Mouse (Mus musculus) urinary bladder, postnatal 4 days (tissue): ENCODE data around the gene Ctcf.
A peak's percentile ranks its signal among the peaks of the same experiment; 100 is the strongest.

Experiments
- DNase-seq, 2 experiments: peaks; one replicate each; pipeline ENCODE4 v3.0.0; 2021 to 2022; ENCODE audit warnings: low spot score in 2 of 2

Ctcf gene

DNA sequence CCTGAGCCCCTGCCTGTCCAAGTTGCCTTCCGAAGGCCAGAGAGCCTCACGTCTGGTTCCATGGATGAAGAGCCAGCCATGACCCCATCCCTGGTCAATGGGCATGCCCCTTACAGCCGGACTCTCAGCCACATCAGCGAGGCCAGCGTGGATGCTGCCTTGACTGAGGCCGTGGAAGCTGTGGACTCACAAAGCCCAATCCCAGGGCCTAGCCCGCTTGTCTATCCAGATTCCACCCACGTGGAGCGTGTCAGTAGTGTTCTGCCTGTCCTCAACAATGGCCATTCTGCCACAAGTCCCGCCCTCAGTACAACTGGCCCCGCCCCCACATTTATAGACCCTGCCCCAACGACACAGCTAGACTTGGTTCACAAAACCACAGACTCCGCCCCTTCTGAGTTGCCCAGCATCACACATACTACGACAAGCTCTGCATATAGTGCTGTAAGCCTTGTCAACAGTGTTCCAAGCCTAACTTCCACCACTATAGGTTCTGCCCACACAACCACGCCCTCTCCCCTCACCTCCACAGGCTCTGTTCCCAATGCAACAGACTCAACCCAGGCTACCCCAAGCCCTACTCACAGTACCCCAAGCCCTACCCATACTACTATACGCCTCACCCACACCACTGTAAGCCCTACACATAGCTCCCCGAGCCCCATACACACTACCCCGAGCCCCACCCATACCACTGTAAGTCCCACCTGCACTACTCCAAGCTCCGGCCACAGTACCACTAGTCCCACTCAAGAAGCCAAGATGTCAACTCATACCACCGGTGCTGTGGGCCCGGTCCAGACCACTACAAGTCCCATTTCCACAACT, 18.7 kb upstream of the Ctcf start:
- DNase-seq = no peak

DNA sequence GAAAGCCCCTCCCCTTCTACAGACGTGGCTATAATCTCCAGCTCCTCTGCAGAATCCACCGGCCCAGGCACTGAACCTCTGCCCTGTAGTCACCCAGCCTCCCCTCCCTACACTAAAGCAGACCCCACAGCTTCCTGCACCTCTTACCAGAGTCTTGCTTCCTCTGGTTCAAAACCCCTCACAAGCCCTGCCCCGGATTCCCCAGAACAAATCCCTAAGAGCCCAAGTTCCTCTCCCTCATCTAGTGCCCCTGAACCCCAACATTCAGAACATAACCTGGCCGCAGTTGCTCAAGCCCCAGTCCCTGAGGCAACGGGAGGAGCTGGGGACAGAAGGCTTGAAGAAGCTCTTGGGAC, 18.1 kb upstream of the Ctcf start:
- DNase-seq = no peak

DNA sequence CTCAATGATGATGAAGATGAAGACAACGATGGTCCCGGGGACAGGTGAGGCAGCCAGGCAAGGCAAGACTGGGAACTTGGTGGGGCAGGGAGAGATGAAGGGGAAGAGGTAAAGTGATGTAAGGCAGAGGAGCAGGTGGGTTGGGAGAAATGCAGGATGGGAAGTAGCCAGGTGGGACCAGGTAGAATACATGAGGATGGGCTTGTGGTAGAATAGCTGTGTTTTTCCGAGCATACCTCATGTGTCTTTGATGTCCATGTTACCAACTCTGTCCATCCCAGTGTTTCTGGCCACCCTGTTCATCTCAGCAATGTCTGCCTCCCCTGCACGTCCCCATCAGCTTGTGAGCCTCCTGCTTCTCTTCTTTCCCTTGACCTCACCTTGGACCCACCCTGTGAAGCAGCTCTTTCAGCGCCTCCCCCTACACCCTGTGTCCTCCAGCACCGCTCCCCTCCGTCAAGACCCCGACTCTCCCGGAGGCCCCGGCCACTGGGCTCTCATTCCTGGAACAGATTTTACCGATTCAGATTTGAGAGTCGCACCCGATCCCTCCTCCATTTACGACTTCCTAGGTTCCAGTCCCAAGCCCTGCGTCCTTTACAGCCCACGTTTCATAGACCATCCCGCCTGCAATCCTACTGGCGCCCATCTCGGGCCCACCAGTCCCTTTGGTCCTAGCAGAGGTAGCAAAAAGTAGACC, 17.3 kb upstream of the Ctcf start:
- DNase-seq = no peak

DNA sequence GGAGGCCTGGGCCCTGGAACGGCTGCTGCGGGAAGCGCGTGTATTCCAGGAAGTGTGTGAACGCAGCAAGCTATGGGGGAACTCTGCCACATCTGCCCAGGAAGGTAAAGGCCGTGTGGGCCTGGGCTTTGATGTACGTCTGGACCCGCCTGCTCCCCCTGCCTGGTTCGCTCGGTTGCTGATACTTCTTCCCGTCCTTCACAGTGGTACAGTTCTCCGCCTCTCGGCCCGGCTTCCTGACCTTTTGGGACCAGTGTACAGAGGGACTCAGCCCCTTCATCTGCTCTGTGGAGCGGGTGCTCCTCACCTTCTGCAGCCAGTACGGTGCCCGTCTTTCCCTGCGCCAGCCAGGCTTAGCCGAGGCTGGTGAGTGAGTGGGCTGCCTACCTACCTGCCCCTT, 16.2 kb upstream of the Ctcf start:
- no peak for DNase-seq

DNA sequence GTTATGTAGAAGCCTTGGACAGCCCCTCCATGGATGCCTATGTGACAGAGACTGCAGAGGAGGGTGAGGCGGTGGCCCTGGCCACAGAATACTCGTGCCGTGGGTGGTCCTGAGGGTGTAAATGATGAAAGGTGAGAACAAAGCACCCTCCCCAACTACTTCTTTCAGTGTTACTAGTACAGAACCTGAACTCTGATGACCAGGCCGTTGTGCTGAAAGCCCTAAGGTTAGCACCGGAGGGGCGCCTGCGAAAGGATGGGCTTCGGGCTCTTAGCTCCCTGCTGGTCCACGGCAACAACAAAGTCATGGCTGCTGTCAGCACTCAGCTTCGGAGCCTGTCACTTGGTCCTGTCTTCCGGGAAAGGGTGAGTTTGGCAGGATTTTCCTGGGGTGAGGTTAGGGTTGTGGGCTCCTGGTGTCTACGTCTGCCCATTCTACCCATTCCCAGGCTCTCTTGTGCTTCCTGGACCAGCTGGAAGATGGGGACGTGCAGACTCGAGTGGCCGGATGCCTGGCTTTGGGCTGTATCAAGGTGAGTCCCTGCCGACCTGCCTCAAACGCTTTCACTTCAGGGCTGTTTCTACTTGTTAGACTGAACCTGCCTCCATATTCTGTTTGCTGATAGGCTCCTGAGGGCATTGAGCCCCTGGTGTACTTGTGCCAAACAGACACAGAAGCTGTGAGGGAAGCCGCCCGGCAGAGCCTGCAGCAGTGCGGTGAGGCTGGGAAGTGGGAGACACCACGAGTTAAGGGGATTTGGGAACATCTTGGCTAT, 15.2 kb upstream of the Ctcf start:
- DNase-seq = no peak

DNA sequence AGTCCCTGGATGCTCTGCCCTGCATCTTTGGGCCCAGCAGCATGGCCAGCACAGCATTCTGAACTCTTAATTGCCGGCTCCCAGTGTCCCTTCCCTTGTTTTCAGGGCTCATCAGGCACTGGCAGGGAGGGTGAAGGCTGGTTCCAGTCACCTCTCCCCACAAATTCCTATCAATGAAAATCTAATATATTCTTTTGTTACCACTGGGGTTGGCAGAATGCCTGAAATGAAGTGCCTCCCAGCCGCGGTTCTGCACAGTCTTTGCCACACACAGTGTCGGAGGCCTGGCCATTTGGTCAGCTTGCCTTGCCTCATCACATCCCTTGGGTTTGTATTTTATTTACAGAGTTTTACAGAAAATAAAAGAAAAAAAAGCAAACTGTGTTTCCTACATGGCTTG, 14.5 kb upstream of the Ctcf start:
- DNase-seq = no peak

DNA sequence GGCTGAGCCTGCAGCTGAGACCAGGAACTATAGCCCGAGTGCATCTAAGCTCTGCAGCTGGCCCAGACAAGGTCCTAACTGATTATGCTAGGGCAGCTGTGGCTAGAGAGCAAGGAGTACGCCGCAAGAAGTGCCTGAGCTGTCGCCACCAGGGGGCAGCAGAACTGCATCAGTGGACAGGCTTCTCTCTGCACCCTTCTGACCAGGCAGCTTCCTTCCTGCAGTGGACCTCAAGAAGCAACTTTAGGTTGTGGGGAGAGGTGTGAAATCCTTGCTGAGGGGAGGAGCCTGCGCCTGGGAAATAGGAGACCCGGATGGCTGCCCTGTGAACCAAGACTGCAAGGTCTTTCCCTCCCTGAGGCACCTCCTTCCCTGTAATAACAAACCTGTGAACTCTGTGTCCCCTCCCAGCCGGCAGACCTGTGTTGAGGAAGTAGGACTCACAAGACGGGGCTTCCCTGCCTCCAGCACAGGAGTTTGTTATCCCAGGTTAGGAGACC, 13.9 kb upstream of the Ctcf start:
- DNase-seq = peak; percentile 87 to 95

DNA sequence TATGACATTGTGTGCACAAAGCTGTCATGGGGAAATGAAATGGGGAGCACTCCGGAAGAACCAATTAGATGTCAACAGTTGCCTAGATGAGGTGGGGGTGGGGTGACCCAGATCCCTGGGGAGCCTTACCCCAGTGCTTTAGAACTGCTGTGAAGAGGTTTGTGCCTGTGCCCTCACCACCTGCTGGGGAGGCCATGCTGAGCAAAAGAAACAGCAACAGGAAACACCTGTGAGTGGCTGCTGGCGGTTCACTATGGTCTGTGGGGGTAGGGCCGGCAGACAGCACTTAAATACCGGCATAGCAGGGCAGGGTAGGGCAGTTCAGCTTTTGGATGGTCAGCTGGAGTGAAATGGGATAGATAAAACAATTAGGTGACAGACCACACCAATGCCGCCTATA, 13.2 kb upstream of the Ctcf start:
- DNase-seq = no peak

DNA sequence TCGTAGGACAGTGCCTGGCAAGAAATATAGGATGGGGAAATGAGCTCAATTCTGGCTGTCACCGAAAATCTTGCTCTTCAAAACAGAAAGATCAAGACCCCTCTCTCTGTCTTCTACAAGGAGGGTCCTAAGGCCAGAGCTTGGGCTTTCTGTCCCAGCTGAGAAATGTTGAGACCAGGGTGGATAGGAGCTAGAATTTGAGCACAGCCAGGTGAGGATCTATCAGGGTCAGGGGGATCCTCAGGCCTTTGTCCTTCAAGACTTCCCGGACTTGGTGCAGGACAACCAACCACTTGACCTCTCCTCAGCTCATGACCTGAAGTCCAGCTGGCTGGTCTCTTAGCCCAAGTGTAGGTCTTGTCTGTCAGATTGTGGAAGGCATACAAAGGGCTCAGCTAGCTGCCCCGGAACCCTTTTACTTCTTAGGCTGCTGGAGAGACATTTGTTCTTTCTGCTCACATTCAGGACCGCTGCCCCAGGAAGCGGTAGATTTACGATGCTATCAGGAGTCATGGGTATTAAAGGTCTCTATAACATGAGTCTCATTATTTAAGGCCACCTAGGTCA, 12.6 kb upstream of the Ctcf start:
- DNase-seq = no peak

DNA sequence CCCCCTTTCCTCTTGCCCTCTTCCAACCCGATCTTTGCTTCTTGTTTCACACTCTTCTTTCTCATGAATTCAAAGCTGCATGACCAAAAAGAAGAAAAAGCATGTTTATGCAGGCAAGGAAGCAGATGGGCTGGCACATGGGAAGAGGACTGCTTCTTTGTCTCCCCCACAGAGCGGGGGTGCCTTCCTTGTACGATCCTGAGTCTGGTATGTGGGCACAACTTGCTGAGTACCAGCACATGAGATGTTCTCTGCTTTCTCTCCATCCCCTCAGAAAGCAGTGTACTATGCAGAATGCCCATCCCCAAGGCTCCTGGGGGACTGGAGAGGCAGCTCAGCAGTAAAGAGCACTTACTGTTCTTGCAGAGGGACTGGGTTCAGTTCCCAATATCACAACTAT, 12.0 kb upstream of the Ctcf start:
- no peak for DNase-seq

DNA sequence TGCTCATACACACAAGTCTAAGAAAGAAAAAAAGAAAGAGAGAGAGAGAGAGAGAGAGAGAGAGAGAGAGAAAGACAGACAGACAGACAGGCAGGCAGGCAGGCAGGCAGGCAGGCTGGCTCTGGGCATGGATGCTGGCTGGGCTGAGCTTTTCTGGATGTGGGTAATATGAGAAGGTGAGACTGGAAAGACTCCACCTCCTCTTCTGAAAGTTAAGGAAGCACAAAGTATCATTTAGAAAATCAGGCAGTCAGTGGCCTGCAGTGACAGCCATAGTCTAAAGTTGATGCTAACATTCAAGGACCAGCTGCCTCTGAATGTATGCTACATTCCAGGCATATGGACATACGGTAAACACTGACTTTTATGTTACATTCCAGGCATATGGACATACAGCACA, 11.5 kb upstream of the Ctcf start:
- DNase-seq = no peak

DNA sequence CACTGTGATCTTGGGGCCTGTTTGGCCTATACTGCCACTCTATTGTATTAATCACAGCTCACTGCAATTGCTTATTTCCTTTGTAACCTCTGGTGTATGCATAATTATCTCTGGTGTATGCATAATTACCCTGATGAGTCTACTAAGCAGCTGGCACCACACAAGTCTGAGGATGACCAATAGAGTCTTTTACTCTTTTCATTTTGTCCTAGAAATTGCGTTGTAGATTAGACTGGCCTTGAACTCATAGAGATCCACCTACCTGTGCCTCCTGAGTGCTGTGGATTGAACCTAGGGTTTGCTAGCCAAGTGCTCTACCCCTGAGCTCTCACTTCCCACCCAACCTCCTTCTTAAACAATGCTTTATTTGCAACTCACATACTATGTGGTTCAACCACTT, 10.3 kb upstream of the Ctcf start:
- no peak for DNase-seq

DNA sequence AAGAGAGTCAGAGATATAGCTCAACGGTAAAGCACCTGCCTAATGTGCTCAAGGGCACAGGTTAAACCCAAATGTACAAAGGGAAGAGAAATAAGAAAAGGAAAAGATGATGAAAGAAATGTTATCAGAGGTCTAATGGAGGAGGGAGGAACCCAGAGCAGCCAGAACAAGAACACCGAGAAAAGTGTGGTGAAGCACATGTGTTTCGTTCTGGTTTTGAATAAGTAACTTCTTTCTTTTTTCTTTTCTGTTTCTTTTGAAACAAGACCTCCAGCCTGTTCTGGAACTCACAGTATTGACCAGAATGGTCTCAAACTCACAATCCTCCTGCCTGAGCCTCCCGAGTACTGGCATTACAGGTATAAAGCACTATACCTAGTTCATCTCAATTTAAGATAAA, 7.0 kb upstream of the Ctcf start:
- no peak for DNase-seq

DNA sequence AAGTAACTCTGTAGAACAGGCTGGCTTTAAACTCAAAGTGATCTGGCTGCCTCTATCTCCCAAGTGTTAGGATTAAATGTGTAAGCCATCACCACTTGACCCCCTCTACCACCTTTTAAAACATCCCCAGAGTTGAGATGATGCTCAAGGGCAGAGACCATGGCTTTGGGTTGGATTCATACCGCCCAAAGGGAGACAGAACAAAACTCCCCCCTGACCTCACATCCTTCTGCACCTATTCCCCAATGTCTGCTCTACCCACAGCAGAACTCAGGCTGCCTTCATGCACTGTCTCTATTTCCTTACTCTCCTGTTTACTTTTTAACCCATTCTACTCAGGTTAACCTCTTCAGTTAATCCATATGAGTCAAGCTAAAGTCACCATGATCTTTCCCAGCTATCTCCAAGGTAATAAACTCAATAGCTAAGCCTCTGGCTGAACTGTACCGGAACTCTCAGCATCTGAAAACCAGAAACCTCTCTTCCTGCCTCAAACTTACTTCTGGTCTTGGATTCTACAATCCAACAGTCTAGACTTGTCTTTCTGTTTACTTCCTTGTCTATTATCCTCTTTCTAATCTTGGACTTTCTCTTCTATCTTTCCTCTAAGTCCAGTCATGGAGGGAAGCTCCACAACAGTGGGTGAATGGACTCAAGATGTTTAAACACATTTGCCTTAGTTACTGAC, 1.5 kb upstream of the Ctcf start:
- DNase-seq = no peak

DNA sequence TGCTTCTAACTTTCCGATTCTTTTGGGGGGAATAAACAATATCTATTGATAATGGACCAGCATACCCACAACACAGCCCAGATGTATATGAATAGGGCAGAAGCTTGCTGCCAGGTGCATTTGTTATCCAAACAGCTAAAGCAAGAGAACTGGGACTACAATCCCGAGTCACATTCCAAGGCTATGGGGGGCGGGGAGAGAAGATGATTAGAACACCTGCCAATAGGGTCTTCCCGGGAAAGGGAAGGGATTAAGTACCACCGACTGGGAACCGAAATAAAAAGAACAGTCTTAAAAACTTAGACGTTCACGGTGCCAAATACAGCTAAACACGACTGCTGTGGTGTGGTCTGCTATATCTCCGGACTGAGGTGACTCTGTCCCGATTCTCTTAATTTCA, 887 bp upstream of the Ctcf start:
- DNase-seq = no peak

DNA sequence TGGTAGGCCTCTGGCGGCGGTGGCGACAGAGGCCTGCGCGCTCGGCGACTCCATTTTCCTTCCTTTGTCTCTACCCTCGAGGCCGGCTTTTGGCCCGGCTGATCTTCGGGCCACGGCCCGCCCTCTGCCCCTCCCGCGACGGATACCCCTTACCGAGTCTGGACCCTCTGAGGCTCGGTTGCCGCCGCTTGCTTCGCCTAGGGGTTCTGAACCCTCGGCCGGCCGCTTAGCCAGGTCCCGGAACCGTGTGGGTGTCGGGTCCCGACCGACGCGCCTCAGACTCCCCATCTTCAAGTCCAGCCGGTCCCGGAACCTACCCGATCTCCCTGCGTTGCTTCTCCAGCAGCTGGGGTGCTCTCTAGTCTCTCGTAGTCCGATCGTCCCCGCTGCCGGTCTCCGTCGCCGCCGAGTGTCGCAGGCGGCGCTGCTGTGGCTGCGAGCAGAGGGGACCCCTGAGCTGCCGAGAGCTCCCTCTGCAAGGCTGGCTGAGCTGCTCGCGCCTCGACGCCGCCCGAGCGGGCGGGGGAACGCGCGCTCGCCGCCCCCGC, 669 bp downstream of the Ctcf start, which contains the start of gene Agrp:
Agrp (minus strand) TSS at position 431 of the 548 bp plus-strand sequence.
- no peak for DNase-seq

DNA sequence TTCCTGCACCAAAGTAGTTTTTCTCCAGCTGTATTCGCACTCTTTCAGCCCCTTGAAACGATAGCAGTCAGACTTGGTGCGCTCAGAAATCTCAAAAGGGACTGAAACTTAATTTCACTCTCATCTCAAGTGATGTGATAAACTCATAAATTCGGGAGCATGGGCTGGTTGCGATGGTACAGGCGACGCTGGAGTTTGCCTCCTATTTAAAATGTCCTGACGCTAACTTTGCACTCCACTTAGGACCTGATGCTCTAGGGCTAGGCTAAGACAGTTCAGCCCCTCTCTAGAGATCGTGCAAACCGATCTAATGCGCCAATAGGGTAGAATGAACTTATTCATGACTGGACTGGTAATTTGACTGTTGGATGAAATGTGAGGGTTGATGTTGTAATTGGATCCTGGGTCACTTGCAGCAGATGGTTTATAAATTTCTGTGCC, 1.3 kb downstream of the Ctcf start:
- DNase-seq = no peak

DNA sequence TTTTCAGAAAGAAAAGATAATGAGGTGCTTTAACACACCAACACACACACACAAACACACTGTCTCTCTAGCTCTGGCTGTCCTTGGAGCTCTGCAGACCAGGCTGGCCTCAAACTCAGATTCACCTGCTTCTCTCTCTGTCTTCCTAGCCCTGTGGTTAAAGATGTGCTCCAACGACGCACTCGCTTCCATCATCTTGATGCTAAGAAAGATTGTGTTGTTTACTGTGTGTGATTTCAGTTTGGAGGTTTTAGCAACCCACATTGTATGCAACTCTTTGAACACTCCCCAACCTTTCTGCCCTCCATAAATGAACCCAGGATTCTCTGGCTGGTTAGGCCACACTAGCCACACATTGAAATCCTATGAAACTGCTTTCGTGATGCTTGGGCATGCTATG, 2.1 kb downstream of the Ctcf start:
- no peak for DNase-seq

DNA sequence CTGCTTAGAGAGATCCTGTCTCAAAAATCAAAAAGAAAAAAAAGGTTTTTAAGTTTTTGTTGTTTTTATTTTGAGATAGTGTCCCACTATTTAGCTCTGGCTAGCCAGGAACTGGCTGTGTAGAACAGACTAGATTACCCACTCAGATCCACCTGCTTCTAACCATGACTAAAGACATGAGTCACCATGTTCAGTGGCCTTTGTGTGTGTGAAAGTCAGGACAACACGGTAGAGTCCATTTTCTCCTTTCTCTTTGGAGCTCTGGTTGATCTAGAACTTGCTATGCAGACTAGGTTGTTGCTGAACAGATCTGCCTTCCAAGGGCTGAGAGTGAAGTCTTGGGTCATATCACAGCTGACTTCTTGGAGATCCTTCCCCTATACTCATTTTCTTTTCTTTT, 3.5 kb downstream of the Ctcf start:
- no peak for DNase-seq

DNA sequence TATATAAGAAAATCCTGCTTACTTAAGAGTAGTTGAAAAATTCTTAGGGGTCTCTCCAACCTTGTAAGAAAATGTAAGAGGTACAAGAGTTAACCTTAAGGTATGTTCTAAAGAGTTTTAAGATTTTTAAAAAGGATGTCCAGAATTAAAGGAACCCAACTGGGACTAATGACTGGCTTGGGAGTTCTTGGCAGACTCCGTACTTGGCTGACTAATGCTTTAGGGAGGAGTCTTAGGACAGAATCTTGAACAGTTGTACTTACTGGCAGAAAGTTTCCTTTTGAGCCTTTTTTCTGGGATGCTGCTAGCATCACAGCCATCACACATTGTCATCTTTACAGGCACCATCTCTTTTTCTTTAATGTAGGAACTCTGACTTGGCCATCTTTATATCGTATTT, 4.1 kb downstream of the Ctcf start:
- no peak for DNase-seq

DNA sequence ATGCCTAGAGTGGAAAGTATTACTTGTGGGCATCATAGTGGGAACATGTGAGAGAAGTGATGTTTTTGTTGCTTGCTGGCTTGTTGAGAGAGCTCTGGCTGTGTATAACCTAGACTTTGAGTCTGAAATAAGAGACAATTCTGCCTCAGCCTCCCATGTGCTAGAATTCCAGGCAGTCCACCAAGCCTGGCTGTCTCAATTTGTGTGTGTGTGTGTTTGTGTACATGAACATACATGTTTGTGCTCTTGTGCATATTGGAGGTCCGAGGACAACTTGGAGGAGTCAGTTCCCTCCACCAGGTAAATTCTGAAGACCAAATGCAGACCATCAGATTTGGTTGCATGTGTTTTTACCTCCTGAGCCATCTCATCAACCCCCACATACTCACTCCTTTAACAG, 8.8 kb downstream of the Ctcf start:
- DNase-seq = no peak
